Mouse (Mus musculus) erythroblast, adult 5-6 weeks (primary cell): ENCODE data around the gene Chst14. TPM values are rescaled to one million over a fixed set of nuclear protein-coding genes. Genes with fewer than 3 reads are reported as not detected.

Experiments used
- ATAC-seq: replicated peaks from 2 replicates; pipeline ENCODE4 v1.8.0; 2016; ENCODE audit warnings: moderate number of reproducible peaks, mild to moderate bottlenecking, moderate TSS enrichment, inconsistent platforms; ENCODE audit not compliant: poor library complexity, low FRiP score, severe bottlenecking
- total RNA-seq, 2 experiments: library from RNA; stranded (forward) in 1 of 2; stranded (reverse) in 1 of 2; fragments of 150-400 nt in 1 of 2; fragments of 200-764, 138-1000 nt in 1 of 2; gene quantifications; 2 replicates each; pipeline versions ENCODE4 v1.2.3 to v1.2.4; 2015 to 2017; ENCODE audit warnings: low replicate concordance in 2 of 2

The Chst14 gene
- total RNA-seq, 2 experiments from 2014 or later: 0.43 to 1.5 TPM

- ATAC-seq: no peak
Observed at GRCm38 (mm10) chr2:118961546-118961945, 35.2 kb downstream of the Chst14 start.

GRCm38 (mm10) chr2:118963007-118963675, 36.8 kb downstream of the Chst14 start:
- ATAC-seq: peak; percentile 60

- peak; percentile 57 for ATAC-seq
Observed at GRCm38 (mm10) chr2:118963676-118964012, 37.3 kb downstream of the Chst14 start.

GRCm38 (mm10) chr2:118969585-118970147, 43.4 kb downstream of the Chst14 start:
- ATAC-seq: no peak

- no peak for ATAC-seq
Observed at GRCm38 (mm10) chr2:118972048-118972447, 45.8 kb downstream of the Chst14 start.

- ATAC-seq: peak; percentile 90
Observed at GRCm38 (mm10) chr2:118972687-118973376, 46.5 kb downstream of the Chst14 start.

GRCm38 (mm10) chr2:118975855-118976254, 49.6 kb downstream of the Chst14 start:
- no peak for ATAC-seq

GRCm38 (mm10) chr2:118976282-118976929, 50.1 kb downstream of the Chst14 start:
- peak; percentile 84 for ATAC-seq

GRCm38 (mm10) chr2:118976941-118977340, 50.6 kb downstream of the Chst14 start:
- no peak for ATAC-seq

- ATAC-seq: no peak
Observed at GRCm38 (mm10) chr2:118978064-118978463, 51.8 kb downstream of the Chst14 start.

Other genes with a start within 250 kb of the Chst14 start
- 0.19 TPM in 1 of 2 replicates, not detected in the other for gene Ankrd63, start 222.5 kb upstream of the Chst14 start, total RNA-seq (2015; ENCODE audit: low replicate concordance)
- gene Ankrd63, start 222.5 kb upstream of the Chst14 start, total RNA-seq (2017; ENCODE audit: low replicate concordance): 0.14 TPM in 1 of 2 replicates, not detected in the other
- 30.7 and 38.9 TPM in 2 replicates for gene Plcb2, start 198.1 kb upstream of the Chst14 start, total RNA-seq (2015; ENCODE audit: low replicate concordance)
- 13.7 and 17.6 TPM in 2 replicates for gene Plcb2, start 198.1 kb upstream of the Chst14 start, total RNA-seq (2017; ENCODE audit: low replicate concordance)
- 6.5 and 10.4 TPM in 2 replicates for gene Inafm2, start 180.7 kb upstream of the Chst14 start, total RNA-seq (2015; ENCODE audit: low replicate concordance)
- 3.5 and 4.6 TPM in 2 replicates for gene Inafm2, start 180.7 kb upstream of the Chst14 start, total RNA-seq (2017; ENCODE audit: low replicate concordance)
- not detected in 2 replicates for gene Ccdc9b, start 163.8 kb upstream of the Chst14 start, total RNA-seq (2015; ENCODE audit: low replicate concordance)
- gene Ccdc9b, start 163.8 kb upstream of the Chst14 start, total RNA-seq (2017; ENCODE audit: low replicate concordance): 0.17 TPM in 1 of 2 replicates, not detected in the other
- not detected in 2 replicates for gene Phgr1, start 153.7 kb upstream of the Chst14 start, total RNA-seq (2015; ENCODE audit: low replicate concordance)
- gene Phgr1, start 153.7 kb upstream of the Chst14 start, total RNA-seq (2017; ENCODE audit: low replicate concordance): not detected in 2 replicates
- not detected in 2 replicates for gene Disp2, start 146.8 kb upstream of the Chst14 start, total RNA-seq (2015; ENCODE audit: low replicate concordance)
- gene Disp2, start 146.8 kb upstream of the Chst14 start, total RNA-seq (2017; ENCODE audit: low replicate concordance): 0.14 TPM in 1 of 2 replicates, not detected in the other
- gene Knstrn, start 112.5 kb upstream of the Chst14 start, total RNA-seq (2015; ENCODE audit: low replicate concordance): 16.5 and 19.8 TPM in 2 replicates
- gene Knstrn, start 112.5 kb upstream of the Chst14 start, total RNA-seq (2017; ENCODE audit: low replicate concordance): 51.9 and 67.3 TPM in 2 replicates
- 1.9 and 8.1 TPM in 2 replicates for gene Ivd, start 64.5 kb upstream of the Chst14 start, total RNA-seq (2015; ENCODE audit: low replicate concordance)
- gene Ivd, start 64.5 kb upstream of the Chst14 start, total RNA-seq (2017; ENCODE audit: low replicate concordance): 4.2 and 4.8 TPM in 2 replicates
- 1.3 and 2.3 TPM in 2 replicates for gene Bahd1, start 26.1 kb upstream of the Chst14 start, total RNA-seq (2015; ENCODE audit: low replicate concordance)
- gene Bahd1, start 26.1 kb upstream of the Chst14 start, total RNA-seq (2017; ENCODE audit: low replicate concordance): 3.2 and 4.3 TPM in 2 replicates
- gene Ccdc32, start 102.9 kb downstream of the Chst14 start, total RNA-seq (2015; ENCODE audit: low replicate concordance): 1.9 and 8.8 TPM in 2 replicates
- gene Ccdc32, start 102.9 kb downstream of the Chst14 start, total RNA-seq (2017; ENCODE audit: low replicate concordance): 4.9 and 7.5 TPM in 2 replicates
- gene Rpusd2, start 108.3 kb downstream of the Chst14 start, total RNA-seq (2015; ENCODE audit: low replicate concordance): 2.9 and 4.0 TPM in 2 replicates
- gene Rpusd2, start 108.3 kb downstream of the Chst14 start, total RNA-seq (2017; ENCODE audit: low replicate concordance): 2.3 and 2.5 TPM in 2 replicates
- 25.9 and 29.8 TPM in 2 replicates for gene Knl1, start 120.6 kb downstream of the Chst14 start, total RNA-seq (2015; ENCODE audit: low replicate concordance)
- gene Knl1, start 120.6 kb downstream of the Chst14 start, total RNA-seq (2017; ENCODE audit: low replicate concordance): 47.8 and 56.3 TPM in 2 replicates
- gene Rad51, start 186.3 kb downstream of the Chst14 start, total RNA-seq (2015; ENCODE audit: low replicate concordance): 16.1 and 18.8 TPM in 2 replicates
- gene Rad51, start 186.3 kb downstream of the Chst14 start, total RNA-seq (2017; ENCODE audit: low replicate concordance): 14.1 and 29.6 TPM in 2 replicates
- 17.8 and 21.7 TPM in 2 replicates for gene Rmdn3, start 230.5 kb downstream of the Chst14 start, total RNA-seq (2015; ENCODE audit: low replicate concordance)
- 27.9 and 33.2 TPM in 2 replicates for gene Rmdn3, start 230.5 kb downstream of the Chst14 start, total RNA-seq (2017; ENCODE audit: low replicate concordance)
- gene Gchfr, start 241.3 kb downstream of the Chst14 start, total RNA-seq (2015; ENCODE audit: low replicate concordance): not detected in 2 replicates
- gene Gchfr, start 241.3 kb downstream of the Chst14 start, total RNA-seq (2017; ENCODE audit: low replicate concordance): 1.5 TPM in 1 of 2 replicates, not detected in the other
- not detected in 2 replicates for gene Gm14137, start 248.0 kb downstream of the Chst14 start, total RNA-seq (2015; ENCODE audit: low replicate concordance)
- gene Gm14137, start 248.0 kb downstream of the Chst14 start, total RNA-seq (2017; ENCODE audit: low replicate concordance): not detected in 2 replicates